Mouse (Mus musculus) gastrocnemius, postnatal 14 days (tissue): ENCODE results near the gene Arl13a. TPM values are rescaled to one million over a fixed set of nuclear protein-coding genes. Genes with fewer than 3 reads are reported as not detected.
"Not testable (repeated sequence)": the region's sequence is repeated elsewhere in the genome, so short reads cannot be mapped to it uniquely, and the experiment has no call there.

ENCODE experiments used
- DNase-seq: peaks from one replicate; pipeline ENCODE4 v3.0.0; 2021; ENCODE audit warnings: mixed read lengths
- intact Hi-C: fragments of 180-260 bp; cut with DNase I; formaldehyde crosslinking; loops from one replicate; pipeline ENCODE4 v1.15.1; 2025; ENCODE audit warnings: low total_unique reads
- long read RNA-seq, 2 experiments: library from polyadenylated mRNA; stranded (forward); transcript quantifications; one replicate each; pipeline ENCODE4 v2.0.0; 2021
- total RNA-seq, 2 experiments: library from RNA; stranded (reverse); gene quantifications; 2 replicates each; pipeline ENCODE4 v1.2.3; 2021

Arl13a gene
- total RNA-seq: not detected
- long read RNA-seq, experiment 1: 0 reads
- long read RNA-seq, experiment 2: 0 reads

DNA sequence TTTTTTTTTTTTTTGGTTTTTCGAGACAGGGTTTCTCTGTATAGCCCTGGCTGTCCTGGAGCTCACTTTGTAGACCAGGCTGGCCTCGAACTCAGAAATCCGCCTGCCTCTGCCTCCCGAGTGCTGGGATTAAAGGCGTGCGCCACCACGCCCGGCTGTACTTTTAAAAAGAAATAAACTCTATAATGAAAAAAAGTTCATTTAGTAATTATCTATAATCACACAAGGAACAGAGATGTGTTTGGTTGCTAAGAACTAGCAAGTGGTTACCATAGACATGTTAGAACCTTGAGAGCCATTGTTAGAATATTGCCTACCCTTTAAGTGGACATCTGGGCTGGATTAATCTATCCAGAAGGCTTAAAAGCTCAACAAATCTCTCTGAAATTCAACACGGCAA, at the start of gene Arl13a:
TSS of gene Arl13a (plus strand) at position 301 of the 400 bp plus-strand sequence.
- intact Hi-C loops, DNase-seq: not testable (repeated sequence)

DNA sequence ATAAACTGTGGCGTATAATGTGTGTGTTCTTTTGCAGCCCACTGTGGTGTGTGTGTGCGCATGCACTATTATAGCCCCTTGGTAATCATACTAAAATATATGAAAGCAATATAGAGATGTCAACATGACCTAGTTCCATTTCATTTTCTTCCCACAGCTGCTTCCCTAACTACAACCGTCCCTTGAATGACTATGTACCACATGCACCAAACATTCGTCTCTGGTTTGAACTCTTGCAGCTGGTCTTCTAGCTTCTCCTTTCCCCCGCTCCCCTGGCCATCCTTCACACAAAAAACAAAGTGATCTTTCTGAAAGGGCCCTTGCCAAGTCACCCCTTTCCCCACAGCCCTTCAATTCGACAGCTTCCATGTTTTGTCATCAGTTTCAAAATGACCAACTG, 47.3 kb upstream of the Arl13a start:
- intact Hi-C loops: no loop called here

DNA sequence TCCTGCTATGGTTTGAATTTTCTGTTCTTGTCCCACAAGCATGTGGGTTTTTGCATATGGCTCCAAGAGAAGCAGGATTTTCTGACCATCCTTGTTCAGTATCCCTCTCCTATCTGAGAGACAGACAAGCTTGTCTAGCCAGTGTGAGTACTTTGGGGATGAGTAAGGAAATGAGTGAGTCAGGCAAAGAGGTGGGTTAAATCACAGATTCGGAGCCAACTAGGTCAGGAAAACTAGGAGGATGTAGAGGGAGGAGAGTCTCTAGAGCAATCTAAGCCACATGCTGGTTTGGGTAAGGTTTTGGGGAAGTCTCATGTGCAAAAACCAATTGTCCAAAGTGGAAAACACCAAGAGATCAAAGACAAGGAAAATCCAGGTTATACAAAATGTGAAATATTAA, 45.8 kb upstream of the Arl13a start:
- no peak for DNase-seq
- intact Hi-C loops: no loop called here

More for the DNA sequence above, 47.3 kb upstream of the Arl13a start:
- no peak for DNase-seq

DNA sequence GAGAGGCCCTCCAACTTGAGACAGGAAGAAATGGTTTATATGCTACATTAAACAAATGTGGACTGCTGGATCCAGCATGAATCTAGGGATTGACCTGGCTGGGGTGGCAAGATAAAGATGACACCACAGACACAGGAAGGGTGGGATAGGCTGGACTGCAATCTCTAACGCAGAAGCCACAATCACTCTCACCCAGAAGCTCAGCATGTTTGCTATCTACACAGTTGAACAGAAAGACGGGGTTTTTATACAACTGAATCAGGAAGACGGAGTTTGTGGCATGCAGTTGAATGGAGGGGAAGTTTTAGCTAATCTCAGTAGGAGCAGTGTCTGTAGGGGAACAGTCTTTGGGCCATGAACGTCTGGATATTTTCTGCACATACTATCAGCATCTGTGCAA, 45.3 kb upstream of the Arl13a start:
- intact Hi-C loops: no loop called here
- no peak for DNase-seq

DNA sequence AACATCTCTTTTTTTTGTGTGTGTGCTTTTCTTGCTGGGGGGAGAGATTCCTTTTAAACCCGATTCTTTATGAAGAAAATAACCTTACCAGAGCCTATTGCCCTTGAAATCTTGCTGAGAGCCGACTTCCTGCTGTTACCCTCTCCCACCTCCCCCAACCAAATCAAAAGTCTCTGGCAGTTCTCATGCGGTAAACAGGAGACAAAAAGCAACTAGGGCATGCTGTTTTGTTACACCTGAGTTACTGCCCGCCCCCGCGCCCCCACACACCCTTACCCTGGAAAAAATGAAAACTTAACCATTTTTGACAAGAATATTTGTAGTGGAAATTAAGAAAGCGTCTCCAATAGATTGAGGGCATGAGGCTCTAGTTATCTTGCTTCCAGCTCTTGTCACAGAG, 29.1 kb upstream of the Arl13a start:
- no peak for DNase-seq
- intact Hi-C loops: no loop called here

DNA sequence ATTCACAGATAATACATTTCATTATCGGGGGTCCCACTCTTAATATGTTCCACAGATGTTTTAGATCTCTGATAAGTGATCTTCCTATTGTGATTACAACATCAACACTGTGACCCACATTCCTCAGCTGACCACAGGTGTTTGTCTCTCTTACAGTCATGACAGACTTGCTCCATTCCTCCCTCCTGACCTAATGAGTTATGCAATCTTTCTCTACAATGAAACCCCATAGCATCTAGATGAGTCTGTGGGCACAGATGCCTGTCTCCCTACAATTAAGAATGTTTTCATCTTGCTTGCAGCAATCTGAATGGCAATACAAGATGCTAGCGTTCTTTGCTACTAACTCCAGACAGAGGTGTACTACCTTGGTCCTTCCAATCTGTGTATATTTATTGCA, 26.9 kb upstream of the Arl13a start:
- intact Hi-C loops: no loop called here

DNA sequence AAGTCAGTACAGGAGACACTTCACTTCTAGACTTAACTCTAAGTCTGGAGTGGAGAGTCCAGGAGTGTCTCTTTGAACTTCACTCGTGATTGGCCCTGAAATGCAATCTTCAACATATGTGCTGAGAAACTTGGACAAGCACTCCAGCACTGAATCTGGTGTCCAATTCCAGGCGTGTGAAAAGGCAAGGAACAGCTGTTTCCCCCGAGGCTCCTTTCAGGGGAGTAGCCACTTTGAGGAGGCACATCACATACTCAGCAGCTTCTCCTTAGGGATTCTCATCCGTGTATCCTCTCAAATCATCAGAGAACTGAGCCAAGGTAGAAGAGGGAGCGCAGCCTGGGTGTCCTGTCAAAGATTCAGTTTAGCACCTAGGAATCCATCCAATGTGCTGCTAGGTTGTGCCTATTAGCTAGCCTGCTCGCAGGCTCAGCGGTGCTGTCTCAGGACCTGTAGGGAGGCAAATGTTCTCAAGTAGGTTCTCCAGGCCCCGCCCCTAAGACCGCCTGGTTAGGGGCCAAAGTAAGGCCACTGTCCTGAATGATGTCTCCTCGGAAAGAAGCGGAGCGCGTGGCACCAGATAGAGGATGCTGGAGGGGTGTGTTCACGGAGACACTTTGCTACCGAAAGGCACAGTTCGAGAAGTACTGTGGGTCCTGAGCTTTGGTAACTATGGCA, 25.1 kb upstream of the Arl13a start, which contains the start of gene Xkrx:
TSS of gene Xkrx (minus strand) at position 34 of the 678 bp plus-strand sequence.
- intact Hi-C loops: no loop called here

More for the DNA sequence above, 26.9 kb upstream of the Arl13a start:
- no peak for DNase-seq

DNA sequence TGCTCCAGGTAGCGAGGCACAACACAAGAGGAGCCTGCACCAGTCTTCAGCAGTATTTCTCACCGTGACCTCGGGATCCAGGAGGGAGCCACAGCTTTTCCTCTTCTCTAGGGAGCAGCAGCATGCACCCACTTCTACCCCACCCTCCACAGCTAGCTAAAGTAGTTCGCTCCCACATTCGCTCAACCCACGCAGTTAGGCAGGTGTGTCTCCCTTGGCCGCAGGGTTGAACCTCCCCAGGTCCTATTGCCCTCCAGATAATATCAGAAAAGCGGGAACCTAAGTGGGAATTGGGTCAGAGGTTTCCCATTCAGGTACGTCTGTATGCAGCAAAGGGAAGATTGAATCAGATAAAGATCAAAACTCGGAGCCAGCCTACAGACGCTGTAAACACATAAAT, 24.5 kb upstream of the Arl13a start:
- intact Hi-C loops: no loop called here
- DNase-seq: no peak

More for the DNA sequence above, 25.1 kb upstream of the Arl13a start, which contains the start of gene Xkrx:
- no peak for DNase-seq

DNA sequence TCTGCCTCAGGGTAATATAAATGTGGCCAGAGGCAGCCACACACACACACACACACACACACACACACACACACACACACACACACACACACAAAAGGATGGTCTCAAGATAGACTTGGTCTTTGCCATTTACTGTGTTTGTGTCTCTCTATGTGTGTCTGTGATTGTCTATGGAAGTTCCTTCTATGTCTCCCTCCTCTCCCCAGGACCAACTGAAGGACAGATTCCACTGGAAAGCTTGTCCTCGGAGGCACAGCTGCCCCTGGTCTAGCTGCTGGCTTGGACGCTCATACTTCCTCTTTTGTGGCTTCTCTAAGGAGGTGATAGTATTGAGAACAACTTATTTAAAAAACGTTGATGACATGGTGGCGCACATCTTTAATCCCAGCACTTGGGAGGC, 23.8 kb upstream of the Arl13a start:
- DNase-seq: no peak
- intact Hi-C loops: no loop called here

DNA sequence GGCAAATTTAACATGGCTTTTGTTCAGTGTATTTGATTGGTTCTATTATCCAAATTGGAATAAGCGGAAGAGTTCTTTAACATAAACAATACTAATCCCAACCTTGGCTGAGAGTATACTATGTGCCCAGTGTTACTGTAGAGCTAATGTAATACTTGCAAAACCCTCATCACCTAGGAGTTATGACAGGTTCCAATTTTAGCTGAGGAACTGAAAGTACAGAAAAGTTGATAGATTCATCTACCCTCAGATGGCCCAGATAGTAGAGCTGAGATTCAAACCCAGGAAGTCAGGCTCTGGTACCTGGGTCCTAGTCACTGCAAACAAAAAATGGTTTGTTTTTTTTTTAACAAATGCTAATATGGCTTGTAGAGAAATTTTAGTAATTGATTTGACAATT, 16.7 kb upstream of the Arl13a start:
- no peak for DNase-seq
- intact Hi-C loops: no loop called here

DNA sequence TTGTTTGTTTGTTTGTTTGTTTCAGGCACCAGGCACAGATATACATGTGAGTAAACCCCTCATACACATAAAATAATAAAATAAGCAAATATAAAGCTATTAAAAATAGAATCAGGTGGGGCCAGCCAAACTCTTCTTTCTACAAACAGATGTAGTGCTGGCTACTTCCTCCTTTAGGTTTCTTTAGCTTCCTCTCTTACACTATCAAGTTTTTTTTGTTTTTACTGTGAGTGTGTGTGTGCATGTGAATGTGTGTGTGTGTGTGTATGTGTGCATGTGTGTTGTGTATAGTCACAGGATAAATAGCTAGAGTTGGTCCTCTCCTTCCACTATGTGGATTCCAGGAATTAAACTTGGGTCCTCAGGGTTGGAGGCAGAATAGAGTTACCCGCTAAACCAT, 12.6 kb upstream of the Arl13a start:
- intact Hi-C loops: no loop called here
- no peak for DNase-seq

DNA sequence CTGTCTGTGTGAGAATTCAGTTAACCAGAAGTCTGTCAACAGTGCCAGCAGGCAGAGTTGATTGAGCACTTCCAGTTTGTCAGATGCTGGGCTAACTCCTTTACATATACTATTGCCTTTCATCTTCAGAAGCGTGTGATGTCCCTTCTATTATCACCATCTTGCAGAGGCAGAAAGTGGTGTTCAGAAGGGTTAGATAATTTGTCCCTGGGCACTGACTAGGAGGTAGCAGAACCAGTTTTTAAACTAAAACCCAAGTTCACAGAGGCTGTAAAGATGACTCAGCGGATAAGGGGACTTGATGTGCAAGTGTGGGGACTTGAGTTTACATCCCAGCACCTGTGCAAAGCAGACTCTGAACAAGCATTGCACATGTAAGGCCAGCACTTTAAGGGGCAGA, 21.2 kb downstream of the Arl13a start:
- no peak for DNase-seq
- intact Hi-C loops: no loop called here

DNA sequence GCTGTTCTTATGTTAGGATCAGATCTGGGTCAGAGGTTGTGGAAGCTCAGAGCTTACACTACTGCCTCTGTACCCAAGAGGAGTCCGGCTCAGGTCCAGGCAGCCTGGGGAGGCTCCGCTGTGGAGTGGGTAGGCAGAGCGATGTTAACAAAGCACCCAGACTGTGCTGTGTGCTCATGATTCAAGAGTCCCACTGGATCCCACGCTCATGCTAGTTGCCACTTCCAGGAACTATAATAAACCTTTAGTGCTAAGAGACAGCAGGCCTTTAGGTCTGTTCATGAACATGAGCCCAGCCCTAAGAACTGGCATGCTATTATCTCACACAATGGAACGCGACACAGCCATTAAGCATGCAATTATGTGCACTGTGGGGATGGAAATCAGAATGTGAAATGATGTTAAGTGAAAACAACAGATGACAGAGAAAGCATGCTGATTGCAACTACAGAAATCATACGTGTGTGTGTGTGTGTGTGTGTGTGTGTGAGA, 23.9 kb downstream of the Arl13a start:
- intact Hi-C loops: no loop called here
- no peak for DNase-seq

DNA sequence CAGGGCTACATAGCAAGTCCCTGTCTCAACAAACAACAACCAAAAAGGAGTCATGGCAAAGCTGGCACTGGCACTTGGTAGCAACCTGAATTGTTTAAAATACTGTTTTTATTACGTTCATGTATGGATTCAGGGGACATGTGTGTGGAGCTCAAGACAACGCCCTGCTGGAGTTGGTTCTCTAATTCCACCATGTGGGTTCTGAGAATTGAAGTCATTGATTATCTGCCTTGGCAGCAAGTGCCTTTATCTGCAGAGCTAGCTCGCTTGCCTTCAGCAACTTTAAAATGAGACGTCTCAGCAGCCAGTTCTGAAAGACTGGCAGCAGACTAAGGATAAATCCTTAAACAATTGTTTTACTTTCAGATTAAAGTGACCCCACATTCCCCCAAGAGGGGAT, 30.9 kb downstream of the Arl13a start:
- no peak for DNase-seq
- intact Hi-C loops: no loop called here

DNA sequence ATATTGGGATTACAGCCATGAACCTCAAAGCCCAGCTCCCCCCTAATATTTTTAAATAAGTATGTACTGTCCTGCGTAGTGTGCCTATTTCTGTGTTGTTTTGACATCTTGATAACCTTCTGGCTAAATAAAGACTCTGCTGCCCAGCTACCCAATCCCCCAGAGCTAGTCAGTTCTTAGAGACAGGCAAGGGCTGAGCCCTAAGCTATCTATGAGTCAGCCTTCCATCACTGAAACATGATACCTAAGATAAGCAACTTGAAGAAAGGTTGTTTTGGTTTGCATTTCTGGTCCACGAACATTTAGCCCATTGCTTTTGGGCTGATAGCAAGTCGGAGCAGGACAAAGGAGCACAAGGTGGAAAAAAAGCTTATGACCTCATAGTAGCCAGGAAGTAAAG, 33.3 kb downstream of the Arl13a start:
- DNase-seq: no peak
- intact Hi-C loops: no loop called here

DNA sequence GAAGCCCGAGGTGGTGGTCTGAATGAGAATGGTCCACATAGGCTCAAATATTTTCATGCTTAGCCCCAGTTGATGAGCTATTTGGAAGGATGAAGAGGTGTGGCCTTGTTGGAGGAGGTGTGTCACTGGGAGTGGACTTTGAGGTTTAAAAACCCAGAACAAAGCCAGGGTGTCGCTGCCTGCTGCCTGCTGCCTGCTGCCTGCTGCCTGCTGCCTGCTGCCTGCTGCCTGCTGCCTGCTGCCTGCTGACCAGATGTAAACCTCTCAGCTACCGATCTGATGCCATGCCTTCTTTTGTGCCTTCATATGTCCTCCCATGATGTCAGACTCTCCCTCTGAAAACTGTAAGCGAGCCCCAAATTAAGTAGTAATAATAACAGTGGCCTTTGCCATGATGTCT, 34.6 kb downstream of the Arl13a start, which contains the start of gene Nox1:
TSS of gene Nox1 (minus strand) at position 101 of the 400 bp plus-strand sequence.
- no peak for DNase-seq
- intact Hi-C loops: no loop called here

DNA sequence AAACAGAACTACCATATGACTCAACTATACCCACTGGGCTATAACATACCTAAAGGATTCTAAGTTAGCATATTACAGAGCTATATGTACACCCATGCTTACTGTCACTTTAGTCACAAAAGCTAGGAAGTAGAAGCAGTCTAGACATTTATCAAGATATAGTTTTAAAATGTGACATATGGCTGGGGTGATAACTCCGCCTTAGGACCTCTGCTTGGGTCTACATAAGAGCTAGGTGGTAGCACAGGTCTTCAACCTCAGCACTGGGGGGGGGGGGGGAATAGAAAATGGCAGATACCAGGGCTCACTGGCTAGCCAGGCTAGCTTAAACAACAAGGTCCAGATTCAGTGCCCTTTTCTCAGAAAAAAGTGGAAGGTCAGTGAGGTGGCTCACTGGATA, 45.7 kb downstream of the Arl13a start:
- no peak for DNase-seq
- intact Hi-C loops: no loop called here

DNA sequence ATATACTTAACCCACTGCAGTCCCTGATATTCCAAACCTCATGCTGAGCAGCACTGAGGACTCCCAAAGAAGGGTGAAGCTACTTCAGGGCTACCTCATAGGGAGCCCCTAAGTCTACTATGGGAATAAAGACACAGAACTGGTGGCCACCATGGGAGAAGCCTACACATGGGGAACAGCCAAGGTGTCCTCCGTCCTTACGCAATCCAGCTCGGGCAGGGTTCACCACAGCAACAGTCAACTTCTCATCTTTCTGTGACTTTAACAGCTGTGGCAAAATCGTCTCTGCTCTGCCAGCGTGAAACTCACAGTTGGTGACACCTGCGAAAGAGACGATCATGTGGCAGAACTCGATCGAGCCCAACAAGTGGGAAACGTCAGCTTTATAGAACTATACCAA, 51.0 kb downstream of the Arl13a start:
- intact Hi-C loops: no loop called here
- DNase-seq: no peak

DNA sequence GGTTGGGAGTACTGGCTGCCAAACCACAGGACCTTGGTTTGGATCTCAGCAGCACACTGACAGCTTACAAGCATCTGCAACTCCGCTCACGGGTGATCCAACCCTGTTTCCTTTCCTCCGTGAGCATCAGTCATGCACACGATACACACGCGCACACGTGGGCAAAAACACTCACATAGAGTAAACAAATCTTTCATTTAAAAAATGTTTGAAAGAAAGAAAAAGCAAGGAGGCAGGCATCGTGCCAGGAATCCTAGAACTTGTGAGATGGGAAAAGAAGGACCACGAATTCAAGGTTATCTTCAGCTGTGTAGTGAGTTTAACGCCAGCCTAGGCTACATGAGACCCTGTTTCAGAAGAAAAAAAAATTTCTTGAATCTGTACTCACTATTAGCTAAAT, 58.6 kb downstream of the Arl13a start:
- intact Hi-C loops: no loop called here
- DNase-seq: no peak

DNA sequence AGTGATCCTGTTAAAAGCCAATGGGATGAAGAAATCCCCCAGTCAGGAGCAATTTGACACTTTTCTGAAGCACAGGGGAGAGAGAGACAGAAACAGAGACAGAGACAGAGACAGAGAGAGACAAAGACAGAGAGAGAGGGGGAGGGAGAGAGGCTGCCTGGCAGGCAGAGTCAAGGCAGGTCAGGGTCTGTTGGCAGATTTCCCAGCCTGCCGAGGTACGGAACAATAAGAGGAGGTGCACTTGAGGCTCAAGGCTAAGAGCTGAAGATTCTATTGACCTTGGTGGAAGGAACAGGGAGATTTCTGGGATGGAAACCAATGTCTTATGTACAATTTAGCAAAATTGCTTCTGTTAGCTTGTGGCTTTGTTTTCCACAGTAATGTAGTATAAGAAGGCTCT, 60.9 kb downstream of the Arl13a start:
- no peak for DNase-seq
- intact Hi-C loops: no loop called here
